Mouse (Mus musculus): Measurements from ENCODE around the gene Rap1gap.
A peak's percentile ranks its signal among the peaks of the same experiment; 100 is the strongest.

The Rap1gap gene

DNA sequence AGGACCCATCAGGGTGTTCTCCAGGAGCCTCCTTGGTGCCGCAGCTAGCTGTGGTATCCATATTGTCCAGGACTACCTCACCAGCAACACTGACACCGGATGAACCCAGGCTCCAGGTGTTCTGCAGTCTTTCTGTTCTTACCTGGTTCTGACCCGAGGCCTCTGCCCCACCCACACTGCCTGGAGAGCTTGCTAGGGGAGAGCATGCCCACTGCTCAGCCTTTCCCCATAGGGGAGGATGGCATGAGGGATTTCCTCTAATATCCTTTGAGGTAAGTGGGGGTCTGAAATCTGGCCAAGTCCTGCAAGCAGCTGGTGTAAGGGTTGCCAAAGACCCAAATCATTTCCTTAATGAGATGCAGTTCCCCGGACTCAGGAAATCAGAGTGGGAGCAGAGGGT, 1.0 kb upstream of the Rap1gap start:
- DNase-seq = peak; percentile 65

DNA sequence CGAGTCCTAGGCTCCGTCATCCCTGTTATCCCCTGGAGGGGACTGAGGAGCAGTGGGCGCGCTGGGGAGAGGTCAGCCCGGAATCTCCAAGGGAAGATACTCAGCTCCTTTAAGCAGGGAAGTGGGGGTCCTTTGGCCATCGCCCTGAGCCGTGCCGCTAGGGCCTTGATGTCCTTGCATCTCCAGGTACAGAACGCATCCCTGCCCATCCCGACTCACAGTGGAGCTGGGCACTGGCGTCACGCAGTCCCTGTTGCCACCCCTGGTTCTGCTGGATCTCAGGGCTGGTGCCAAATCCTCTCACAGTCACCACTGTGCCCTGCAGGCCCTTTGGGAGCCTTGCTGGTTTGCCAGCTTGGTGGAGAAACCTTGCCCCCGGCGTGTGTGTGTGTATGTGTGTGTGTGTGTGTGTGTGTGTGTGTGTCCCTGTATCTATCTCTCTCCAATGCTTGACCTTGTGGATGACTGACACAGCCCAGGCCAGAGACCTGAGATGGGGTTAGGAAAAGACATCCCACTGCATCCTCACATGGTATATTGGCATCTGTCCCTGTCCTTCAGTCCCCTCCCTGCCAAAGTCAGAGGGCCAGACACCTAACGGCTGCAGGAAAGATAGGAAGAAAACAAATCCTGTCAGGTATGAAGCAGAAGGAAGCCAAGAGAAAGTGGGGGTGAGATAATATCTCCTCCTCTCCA, 602 bp downstream of the Rap1gap start:
- DNase-seq = peak; percentile 83

DNA sequence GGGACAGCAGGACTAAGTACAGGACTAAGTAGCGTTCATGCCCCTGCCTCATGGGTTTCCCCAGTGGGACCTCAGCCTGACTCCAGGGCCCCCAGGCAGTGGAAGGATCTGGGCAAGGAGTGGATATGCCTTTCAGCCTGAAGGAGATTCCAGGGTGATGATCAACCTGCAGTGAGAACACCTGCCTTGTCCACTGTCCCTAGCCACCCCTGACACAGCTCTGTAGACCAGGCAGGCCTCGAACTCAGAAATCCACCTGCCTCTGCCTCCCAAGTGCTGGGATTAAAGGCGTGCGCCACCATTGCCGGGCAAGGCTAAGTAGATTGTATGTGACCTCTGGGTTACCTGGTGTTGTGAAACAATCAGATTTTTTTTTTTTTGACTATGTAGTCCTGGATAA, 1.3 kb downstream of the Rap1gap start:
- peak; percentile 64 for DNase-seq

DNA sequence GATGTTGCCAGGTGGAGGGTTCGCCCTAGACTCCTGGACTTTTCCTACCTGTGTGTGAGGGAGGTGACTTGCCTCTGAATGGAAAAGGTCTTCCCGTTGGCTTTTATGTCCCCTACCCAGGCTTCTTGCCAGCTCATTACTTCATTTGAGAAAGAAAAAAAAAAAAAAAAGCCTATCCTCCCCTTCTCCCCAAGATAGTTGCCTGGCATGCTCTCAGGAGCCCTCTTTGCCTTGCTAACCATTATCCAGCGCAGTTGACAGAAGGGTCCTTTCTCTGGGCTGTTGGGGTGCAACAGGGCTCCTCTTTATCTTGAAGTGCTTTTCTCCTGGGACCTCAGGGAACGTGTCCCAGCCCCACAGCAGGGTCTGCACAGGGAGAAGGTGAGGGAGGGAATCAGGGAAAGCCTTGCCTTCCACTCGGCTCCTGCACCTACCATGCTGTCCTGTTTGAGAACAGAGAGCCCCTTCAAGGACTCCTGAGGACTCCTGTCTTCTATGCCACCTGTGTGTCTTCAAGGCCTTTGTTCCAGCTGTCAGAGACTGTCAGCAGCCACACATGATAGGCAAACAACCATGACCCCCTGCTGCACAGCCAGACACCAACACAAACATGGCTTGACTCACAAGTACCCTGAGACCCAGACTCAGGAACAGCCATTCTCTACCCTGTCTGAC, 1.9 kb downstream of the Rap1gap start:
- peak; percentile 65 for DNase-seq

DNA sequence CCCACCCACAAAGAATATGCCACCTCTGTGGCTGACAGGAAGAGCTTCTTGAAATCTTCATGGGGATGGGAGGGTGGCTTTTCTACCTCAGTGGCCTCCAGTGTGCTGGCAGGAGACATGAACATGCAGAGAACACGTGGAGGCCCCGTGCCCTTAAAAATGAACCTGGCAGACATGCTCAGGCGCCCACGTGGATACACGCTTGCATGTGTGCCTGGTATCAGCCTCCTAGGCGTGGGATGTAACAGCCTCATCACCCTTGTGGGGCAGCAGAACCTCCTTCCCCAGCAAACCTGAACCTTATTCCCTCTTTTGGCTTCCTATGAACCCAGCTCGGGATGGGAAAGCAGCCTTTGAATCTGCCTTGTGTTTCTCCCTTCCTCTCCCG, 2.4 kb downstream of the Rap1gap start:
- DNase-seq = peak; percentile 67

DNA sequence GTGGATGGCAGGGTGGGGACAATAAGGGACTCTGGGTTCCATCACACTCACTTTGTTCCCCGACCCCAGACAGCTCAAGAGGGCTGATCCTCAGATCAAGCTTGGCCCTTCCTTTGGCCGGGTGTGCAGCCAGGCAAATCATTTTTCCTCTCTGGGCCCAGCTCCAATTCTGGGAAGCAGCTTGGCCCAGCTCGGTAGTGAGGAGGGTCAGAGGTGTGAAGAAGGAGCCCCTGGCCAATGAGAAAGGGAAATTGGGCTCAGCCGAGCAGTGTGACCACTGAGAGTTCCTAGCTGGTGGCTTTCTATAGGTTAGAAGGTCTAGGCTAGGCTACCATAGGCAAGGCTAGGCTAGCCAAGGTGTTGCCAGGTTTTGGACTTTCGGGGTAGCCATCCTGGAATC, 3.2 kb downstream of the Rap1gap start:
- peak; percentile 86 for DNase-seq

DNA sequence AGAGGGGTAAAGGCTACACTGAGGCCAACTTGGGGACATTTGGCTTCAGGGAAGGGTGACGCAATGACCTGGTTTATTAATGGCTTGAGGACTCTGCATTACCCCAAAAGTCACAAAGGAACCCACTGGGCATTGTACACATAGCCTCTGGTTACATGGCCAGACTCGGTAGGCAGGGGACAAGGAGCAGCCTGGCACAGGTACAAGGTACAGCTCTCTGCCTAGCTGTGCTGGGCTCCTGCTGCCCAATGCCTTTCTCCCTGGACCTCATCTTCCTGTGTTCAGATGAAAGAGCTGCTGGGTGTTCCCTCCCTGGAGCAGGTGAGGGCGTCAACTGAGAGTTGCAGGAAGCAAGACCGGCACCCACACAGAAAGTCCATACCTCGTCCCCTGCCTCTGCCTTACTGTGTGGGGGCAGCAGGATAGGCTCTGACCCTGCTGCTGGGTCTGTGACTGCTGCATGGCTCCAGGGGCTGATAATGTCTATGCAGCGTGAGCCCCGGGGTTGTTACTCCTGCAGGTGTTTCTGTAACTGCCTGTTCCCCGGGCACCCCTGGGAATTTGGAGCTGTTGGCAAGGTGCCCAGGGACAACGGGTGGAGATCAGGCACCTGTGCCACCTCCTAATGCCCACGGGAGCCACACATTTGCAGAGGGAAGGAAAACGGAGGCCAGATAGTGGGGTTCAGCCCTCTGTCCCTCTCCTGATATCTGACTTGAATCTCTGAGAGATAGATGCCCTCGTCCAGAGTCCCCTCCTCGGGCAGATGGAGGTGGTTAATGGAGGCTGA, 7.4 kb downstream of the Rap1gap start:
- DNase-seq = peak; percentile 70

DNA sequence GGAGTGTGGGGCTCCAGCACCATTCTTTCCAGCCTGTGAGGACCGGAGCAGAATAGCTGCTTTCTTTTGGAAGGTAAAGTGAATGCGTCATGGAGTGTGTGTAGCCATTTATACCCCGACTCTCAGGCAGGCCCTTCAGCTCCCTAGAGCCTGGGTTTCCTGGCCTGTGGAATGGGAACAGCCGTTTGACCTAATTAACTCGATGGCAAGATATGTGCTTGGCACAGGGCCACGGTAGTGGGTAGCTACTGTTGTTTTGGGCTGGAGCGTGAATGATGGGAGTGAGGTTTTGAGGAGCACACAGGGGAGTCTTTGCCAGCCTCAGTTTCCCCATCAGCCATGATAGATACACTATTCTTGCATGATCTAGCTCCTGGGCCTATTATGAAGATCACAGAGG, 11.0 kb downstream of the Rap1gap start:
- peak; percentile 86 for DNase-seq

DNA sequence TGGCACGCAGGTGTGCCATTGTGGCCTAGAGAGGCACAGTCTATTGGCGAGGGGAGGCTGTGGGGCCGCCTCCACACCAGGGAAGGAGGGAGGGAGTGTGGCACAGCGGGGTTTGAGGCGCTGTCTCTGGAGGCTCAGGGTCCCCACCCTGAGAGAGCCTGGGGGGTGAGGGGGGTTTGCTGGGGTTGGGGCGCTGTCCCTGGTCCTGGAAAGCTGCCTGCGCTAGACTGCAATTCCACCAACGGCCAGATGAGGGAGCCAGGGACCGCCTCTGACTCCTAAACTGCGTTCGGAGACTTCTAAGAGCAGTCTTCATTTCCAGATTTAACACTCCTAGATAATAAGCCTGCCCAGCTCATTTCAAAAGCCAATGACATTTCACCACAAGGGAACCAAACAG, 11.5 kb downstream of the Rap1gap start:
- DNase-seq = peak; percentile 89

DNA sequence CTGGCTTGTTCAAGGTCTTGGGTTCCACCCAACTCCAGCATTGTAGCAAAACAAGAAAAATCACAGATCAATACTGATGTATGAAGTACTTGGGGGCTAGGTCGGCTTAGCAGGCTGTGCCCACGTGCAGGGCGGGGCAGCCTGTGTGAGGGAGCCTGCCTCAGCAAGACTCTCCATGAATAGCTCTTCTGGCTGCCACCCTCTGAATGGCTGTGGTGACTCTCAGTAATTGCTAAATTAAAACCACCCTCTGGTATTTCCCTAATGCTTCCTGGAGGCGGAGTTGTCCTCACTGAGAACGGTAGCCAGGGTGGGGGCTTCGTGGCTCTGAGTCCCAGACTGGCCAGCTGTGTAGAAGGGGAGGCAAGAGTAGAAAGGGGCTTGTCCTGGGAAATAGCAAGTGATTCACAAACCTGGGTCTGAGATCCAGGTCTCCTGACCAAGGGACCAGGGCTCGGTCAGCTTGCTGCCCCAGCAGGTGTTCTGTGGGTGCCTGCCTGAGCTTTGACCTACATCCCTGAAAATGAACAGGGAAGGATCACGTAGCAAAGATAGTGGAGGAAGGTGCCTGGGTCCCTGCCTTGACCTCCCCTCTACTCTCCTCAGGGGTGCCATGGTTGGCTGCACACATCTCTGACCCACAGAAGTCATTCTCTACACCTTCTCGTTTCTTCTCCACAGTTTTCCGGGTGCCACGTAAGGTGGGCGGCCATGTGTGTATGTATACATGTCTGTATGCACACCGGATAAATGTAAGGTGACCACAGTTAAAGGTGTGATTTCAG, 12.4 kb downstream of the Rap1gap start:
- DNase-seq = peak; percentile 63

DNA sequence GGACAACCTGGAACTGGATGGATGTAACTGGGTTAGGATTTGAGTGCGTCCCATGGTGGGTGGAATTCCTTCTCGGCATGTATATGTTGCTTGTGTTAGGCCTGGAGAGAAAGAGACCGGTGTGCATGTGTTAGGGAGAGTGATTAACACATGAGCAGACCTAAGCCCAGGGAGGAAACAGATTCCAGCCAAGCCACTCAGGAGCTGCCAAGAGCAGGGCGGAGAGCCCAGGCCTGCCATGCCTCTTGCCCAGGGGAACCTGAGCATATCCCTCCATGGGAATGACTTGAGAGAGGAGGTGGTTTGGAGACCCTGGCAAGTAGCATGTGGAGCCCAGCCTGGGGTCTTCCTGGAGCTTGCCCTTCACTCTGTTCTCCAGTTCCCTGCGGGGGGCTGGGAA, 13.4 kb downstream of the Rap1gap start:
- peak; percentile 93 for DNase-seq

DNA sequence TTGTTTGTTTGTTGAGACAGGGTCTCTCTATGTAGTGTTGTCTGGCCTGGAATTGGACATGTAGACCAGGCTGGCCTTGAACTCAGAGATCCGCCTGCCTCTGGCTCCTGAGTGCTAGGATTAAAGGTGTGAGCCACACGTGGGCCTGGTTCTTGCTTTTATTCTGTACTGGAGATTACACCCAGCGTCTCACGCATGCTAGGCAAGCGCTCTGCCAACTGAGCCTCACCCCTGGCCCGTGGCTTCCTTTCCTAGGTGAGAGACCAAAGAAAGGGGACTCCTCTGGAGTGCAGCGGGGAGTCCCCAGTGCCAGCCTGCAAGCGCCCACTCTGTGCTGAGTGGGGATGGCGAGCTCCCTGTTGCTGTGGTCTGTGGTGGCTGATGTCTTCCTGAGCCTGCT, 14.0 kb downstream of the Rap1gap start:
- DNase-seq = no peak

DNA sequence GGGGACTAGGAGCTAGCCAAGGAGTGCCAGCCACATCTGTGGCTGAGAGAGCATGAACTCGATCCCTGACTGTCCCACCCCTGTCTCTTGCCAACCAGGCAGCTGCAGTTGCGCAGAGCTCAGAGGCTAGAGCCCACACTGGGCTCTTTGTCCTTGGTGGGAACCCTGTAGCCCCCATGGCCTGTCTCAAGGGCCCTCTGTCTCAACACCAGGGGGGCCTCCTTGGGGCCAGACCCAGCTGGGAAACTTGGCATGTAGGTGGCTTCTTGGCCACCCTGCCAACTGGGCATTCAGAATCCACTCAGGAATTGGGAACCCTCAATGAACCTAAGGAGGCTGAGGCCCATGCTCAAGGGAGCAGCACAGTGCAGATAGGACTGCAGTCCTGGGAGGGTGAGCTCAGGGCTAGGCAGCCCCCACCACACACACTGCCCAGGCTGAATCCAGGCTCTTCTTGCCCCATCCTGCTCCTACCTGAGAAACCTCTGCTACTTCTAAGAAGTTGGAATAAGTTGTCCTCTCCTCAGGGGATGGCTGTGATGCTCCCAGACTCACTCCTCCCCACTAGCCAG, 15.5 kb downstream of the Rap1gap start:
- no peak for DNase-seq

DNA sequence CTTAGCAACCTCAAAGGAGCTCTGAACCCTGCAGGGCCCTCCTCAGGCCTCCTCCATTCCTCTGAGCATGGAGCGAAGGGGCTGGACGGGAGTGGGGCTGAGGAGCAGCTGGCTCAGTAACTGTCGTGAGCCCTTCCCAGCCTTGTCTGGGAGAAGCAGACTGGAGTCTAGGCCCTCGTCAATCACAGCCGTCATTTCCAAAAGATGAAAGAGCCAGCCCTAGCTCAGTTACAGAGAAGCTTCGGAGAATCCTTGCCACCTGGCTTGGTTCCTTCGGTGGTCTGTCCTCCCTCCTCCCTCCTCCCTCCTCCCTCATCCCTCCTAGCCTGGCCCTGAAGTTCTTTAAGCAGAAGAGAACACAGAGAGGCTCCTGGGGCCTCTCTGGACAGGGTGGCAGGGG, 16.2 kb downstream of the Rap1gap start:
- no peak for DNase-seq

DNA sequence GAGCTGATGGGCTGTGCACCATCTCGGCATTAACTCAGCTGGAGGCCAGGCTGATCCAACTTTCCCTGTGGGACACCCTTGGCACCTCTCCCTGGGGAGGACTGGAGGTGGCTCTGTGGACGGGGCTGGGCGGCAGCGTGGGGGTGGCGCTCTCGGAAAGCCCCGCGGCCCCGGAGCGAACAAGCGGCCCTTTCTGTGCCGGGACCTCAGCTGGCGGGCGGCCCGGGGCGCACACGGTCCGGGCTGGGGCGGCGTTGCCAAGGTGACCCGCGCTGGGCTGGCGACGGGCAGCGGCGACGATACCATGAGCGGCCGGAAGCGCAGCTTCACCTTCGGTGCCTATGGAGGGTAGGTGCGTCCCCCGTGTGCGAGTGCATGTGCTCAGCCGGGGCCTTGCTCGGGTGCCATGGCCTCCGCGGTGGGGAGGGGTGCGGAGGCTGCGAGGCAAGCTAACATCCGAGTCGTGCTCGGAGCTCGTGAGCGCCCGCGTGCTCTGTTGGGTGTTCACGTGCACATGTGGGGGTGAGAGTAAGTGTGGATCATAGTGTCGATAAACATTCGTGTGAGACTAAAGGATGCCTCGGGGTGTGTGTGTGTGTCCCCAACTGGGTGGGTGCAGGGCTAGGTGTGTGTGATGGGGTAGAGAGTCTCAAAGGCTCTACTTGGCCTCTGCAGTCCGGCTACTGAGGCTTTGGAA, 17.0 kb downstream of the Rap1gap start:
- peak; percentile 84 for DNase-seq

DNA sequence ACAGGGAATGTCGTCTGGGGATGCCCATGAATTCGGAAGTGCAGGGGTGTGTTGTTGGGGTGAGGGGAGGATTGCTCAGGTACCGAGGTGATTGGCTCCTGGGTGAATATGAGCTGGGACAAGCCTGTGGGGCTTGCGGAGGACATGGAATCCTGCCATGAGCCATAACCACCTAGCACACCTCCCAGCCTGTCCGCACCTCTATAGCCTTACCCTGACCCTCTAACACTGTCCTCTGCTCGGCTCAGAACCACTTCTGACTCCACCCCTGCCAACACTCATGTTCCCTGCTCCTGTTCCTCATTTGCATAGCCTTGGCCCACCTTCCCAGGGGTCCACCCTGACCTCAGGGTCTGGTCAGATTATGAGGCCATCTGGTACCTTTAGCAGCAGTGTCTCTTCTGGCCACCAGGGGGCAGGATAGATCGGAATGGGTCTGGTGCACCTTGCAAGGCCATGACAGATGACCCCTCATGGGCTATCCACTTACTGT, 18.5 kb downstream of the Rap1gap start:
- DNase-seq = no peak

DNA sequence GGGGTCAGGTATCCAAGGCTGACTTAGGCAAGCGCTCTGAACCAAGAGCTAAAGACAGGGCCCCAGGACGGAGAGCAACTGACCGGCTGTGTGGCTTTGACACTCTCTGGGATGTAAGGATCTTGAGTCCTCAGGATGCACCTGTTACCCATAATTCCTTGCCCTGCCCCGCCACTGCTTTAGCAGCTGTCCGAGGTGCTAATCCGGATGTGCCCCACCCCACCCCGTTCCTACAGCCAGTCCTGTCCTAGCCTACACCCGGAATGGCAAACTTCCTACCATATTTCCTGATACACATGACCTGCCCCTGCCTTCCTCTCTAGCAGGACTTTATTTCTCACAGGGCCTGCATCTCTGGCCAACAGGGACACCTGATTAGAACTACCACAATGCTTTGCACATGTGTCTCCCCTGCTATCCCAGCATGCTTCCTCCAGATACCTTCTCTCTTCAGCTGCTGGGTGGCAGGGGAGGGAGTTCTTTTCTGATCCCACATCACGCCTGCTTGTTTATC, 20.4 kb downstream of the Rap1gap start:
- DNase-seq = no peak

DNA sequence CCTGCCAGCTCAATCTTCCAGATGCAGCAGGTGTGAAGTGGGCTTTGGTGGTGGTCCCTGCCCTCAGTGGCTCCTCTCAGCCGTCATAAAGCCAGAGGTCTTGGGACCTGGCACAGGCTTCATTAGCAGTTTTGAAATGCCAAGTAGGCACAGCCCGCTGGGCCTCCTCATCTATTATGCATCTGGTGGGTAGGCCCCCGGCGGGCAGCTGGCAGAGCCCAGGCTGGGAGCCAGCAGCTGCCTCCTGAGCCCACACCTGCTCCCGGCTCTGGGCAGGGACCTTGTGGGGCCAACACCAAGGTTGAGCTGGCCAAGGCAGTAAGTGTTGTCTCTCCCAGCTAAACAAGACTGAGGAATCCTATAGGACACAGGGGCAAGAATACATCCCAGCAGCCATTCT, 21.8 kb downstream of the Rap1gap start:
- DNase-seq = no peak

DNA sequence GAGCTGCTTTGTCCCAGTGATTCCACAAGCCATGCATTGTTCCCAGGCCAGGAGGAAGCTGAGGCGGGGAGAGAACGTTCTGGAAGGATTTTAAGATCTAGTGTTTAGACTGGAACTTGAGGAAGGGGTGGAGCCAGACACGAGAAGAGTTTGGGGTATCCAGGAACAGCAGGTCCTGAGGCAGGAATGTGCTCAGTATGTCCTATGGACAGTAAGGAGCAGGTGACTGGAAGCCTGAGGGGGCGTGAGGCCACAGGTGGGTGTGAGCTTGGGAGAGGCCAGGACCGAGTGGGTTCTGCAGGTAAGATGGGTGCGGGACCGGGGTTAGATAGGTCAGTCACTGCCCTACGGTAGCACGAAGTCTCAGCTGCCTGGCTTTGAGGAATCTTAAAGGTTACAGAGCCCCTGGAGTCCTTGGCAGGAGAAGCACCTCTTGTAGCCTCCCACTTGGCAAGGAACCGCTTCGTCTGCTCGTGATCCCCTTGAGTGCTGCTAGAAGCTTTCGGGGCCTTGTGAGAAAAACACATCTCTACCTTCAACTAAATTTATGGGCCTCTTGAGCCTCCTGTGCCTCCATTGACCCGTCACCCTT, 22.8 kb downstream of the Rap1gap start:
- no peak for DNase-seq

DNA sequence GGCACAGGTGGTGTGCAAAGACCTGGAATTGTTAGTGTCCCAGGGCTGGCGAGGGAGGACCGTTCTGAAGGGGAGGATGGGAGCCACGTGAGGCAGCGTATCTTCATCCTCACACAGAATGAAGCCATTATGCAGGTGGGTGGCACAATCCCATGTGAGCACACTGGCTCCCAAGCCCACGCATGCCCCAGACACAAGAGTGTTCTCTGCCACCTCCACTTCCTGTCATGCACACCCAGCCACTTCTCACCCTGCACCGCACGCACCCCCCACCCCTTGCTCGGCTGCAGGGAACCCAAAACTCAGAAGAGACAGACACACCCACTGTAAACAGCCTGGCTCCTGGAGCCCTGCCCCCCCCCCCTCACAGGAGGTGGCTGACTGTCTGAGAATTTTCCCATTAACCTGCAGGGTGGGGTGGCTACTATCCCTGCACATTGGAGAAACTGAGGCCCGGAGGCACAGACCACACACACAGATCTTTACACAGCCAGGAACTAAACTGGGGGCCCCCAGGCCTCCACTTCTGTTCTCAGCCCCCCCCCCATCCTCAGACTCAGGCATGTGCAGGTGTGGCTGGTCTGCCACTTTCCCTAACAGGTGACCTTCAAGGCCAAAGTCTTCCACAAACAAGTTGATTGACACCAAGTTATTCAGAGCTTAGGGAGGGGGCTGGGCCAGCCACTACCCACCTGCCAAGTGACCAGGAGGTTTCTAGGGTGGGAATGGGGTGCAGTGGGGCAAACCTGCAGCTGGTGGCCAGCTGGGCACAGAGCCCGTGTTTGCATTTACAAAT, 27.8 kb downstream of the Rap1gap start:
- DNase-seq = no peak

DNA sequence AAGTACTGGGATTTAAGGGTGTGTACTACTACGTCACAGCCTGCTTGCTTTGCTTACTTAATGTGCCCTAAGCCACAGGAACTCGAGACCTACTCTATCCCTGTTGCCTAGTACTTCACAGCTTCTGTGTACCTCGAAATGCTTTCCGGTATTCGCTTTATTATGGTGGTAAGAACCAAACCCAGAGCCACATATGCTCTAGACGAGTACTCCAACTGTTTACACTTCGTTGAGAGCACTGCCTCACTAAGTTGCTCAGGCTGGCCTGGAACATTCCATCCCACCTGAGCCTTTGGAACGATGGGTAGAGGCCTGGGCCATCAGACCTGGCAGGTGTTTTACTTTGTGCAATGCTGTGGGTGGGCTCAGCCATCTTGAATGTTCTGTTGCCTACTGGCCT, 30.8 kb downstream of the Rap1gap start:
- DNase-seq = no peak

Measured in cerebellum, adult 9-10 months (tissue).